Mouse (Mus musculus): ENCODE results near the gene Gm1123. TPM values are rescaled to one million over a fixed set of nuclear protein-coding genes. Genes with fewer than 3 reads are reported as not detected.

Gene Gm1123
- polyA plus RNA-seq, 1 experiment, result not detected

Other genes with a start within 250 kb of the Gm1123 start
- gene Prr23a1, start 193.2 kb downstream of the Gm1123 start, polyA plus RNA-seq (2012; rRNA removed), result not detected in 2 replicates
- gene Prr23a2, start 179.2 kb downstream of the Gm1123 start, polyA plus RNA-seq (2012; rRNA removed), result not detected in 2 replicates
- 0.06 TPM in 1 of 2 replicates, not detected in the other for gene Prr23a3, start 170.9 kb downstream of the Gm1123 start, polyA plus RNA-seq (2012; rRNA removed)
- not detected in 2 replicates for gene 7420426K07Rik, start 132.6 kb downstream of the Gm1123 start, polyA plus RNA-seq (2012; rRNA removed)
- not detected in 2 replicates for gene Foxl2, start 80.4 kb downstream of the Gm1123 start, polyA plus RNA-seq (2012; rRNA removed)
- gene Faim, start 49.3 kb downstream of the Gm1123 start, polyA plus RNA-seq (2012; rRNA removed), result 12.8 and 15.8 TPM in 2 replicates
- gene Pik3cb, start 104.9 kb upstream of the Gm1123 start, polyA plus RNA-seq (2012; rRNA removed), result 3.6 and 3.9 TPM in 2 replicates
- gene Faiml, start 201.5 kb upstream of the Gm1123 start, polyA plus RNA-seq (2012; rRNA removed), result not detected in 2 replicates
- 10.3 and 13.1 TPM in 2 replicates for gene Cep70, start 207.7 kb upstream of the Gm1123 start, polyA plus RNA-seq (2012; rRNA removed)